Mouse (Mus musculus) gastrocnemius, adult 2 months (tissue): ENCODE results near the gene Retn. TPM values are rescaled to one million over a fixed set of nuclear protein-coding genes. Genes with fewer than 3 reads are reported as not detected.

Experiments
- DNase-seq: peaks from one replicate; pipeline ENCODE4 v3.0.0; 2022
- H3K27ac ChIP-seq: fragments of 200-600 bp; 2 replicates; pipeline ENCODE4 v1.8.1; 2022; ENCODE audit warnings: mild to moderate bottlenecking
- H3K4me3 ChIP-seq: fragments of 200-600 bp; 2 replicates; pipeline ENCODE4 v1.8.1; 2022; ENCODE audit warnings: mild to moderate bottlenecking, moderate library complexity
- CTCF ChIP-seq: fragments of 200-600 bp; IDR thresholded peaks from 2 replicates; pipeline ENCODE4 v1.8.1; 2022; ENCODE audit warnings: antibody characterized with exemption, mild to moderate bottlenecking, moderate library complexity
- intact Hi-C: fragments of 180-260 bp; cut with DNase I; formaldehyde crosslinking; loops from one replicate; pipeline ENCODE4 v1.15.1; 2025
- total RNA-seq, 2 experiments: library from RNA; stranded (reverse); gene quantifications; 2 replicates each; pipeline ENCODE4 v1.2.3; 2021

The Retn gene
- total RNA-seq, 2 experiments from 2014 or later, result 0.87 to 3.0 TPM

DNA sequence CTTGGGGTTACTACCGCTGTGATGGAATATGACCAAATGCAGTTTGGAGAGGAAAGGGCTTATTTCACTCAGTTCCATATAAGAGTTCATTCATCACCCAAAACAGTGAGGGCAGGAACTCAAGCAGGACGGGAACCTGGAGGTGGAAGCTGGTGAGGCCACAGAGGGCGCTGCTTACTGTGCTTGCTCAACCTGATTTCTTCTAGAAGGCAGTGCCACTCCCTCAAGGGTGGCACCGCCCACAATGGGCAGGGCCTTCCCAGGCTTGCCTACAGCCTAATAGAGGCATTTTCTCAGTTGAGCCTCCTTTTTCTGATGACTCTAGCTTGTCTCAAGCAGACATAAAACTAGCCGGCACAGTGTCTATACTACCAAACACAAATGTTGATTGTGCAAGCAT is 9.8 kb upstream of the Retn start:
- intact Hi-C loops, result no loop called here
- peak; percentile 43 for DNase-seq

DNA sequence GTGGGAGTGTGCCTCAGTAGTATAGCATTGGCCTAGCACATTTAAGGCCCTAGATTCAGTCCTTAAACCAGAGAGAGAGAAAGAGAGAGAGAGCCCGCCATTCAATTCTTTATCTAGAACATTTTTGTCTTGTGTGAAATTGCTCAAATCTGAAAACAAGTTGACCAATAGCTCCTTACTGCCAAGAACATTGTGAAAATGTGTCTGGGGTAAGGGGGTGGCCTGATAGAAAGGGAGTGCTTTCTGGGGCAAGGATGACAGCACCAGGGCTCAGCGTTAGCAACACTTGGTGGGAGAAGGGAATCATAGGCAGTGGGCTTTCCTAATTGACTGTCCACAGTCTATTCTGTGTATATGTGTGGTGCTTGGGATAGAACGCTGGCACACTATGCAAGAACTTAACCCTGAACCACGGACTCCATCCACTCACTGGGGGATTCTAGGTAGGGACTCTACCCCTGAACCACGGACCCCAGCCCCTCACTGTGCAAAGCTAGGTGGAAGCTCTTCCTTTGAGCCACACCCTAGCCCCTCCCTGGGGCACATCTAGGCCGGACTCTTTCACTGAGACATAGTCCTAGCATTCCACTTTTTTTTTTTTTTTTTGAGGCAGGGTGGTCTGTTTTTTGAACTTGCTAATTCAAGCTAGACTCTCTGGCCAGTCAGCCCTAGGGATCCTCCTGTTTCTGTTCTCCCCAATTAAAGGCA is 8.6 kb upstream of the Retn start:
- Histone ChIP-seq H3K4me3 (no peak overlapping the region), H3K27ac (no peak overlapping the region)
- no peak for DNase-seq
- no peak for TF ChIP-seq CTCF
- intact Hi-C loops, result no loop called here

More for the DNA sequence above, 9.8 kb upstream of the Retn start:
- Histone ChIP-seq H3K27ac (no peak overlapping the region), H3K4me3 (no peak overlapping the region)
- no peak for TF ChIP-seq CTCF

DNA sequence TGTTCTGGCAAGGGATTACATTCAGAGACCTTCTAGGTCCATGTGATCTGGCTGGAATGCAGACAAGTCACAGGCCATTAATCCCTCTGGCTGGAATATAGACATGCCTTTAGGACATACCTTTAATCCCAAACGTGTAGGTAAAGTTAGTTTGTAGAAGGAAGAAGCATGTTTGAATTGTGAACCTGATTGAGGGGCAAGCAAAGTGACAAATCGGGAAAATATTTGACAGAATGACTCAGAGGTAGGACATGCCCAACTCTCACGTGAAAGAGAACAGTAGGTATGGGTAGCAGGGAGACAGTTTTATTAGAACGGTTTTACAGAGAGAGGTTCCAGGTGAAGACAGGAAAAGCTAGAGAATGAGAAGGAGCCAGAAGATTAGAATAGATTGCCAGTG is 8.0 kb upstream of the Retn start:
- Histone ChIP-seq H3K27ac (no peak overlapping the region), H3K4me3 (no peak overlapping the region)
- TF ChIP-seq CTCF, result no peak
- intact Hi-C loops, result no loop called here
- no peak for DNase-seq

DNA sequence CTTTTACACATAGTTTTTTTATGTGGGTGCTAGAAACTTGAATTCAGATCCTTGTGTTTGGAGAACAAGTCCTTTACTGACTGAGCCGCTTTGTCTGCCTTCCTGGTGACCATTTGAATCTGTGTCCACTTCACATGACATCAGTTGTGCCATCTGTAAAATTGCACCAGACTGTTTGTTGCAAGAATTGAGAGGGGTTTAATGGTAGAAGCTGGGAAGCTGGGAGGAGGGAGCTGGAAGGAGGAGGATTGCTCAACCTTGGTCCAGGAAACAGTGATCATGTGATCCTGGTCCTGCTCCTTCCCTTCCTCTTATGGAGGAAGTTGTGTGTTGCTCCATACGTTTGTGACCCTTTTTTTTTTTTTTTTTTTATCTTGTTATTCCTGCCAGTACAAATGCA is 7.3 kb upstream of the Retn start:
- intact Hi-C loops, result no loop called here
- no peak for DNase-seq
- Histone ChIP-seq H3K27ac (no peak overlapping the region), H3K4me3 (no peak overlapping the region)
- TF ChIP-seq CTCF, result no peak

DNA sequence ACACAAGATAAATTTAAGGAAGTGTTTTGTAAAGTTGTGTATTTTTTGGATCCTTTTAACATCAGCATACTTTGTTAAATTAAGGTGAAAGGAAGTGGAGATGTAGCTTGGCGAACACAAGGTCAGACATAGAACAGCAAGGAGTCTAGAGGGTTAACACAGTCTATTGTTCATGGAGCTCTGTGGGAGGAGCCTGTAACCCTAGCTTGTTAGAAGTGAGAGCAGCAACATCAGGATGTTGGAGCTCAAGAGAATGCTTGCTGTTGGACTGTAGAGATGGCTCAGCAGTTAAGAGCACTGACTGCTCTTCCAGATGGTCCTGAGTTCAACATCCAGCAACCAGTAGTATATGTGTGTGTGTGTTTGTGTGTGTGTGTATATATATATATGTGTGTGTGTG is 6.6 kb upstream of the Retn start:
- TF ChIP-seq CTCF, result no peak
- intact Hi-C loops, result no loop called here

DNA sequence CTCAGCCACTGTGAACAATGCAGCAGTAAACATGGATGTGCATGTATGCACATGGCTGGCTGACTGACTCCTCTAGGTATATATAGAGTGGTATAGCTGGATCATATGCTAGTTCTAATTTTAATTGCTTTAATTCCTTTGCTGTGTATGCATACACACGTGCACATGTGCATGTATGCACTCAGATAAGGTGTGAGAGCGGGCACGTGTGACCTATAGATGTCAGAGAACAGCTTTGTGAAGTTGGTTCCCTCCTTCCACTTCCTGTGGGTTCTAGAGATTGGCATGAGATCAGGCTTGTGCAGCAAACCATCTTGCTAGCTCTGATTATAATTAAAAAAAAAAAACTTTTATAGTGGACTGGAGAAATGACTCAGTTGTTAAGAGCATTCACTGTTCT is 2.7 kb upstream of the Retn start:
- no peak for DNase-seq
- no peak overlapping the region for H3K4me3 ChIP-seq
- intact Hi-C loops, result no loop called here
- no peak overlapping the region for H3K27ac ChIP-seq
- TF ChIP-seq CTCF, result no peak

More for the DNA sequence above, 6.6 kb upstream of the Retn start:
- Histone ChIP-seq H3K27ac (no peak overlapping the region), H3K4me3 (no peak overlapping the region)
- no peak for DNase-seq

DNA sequence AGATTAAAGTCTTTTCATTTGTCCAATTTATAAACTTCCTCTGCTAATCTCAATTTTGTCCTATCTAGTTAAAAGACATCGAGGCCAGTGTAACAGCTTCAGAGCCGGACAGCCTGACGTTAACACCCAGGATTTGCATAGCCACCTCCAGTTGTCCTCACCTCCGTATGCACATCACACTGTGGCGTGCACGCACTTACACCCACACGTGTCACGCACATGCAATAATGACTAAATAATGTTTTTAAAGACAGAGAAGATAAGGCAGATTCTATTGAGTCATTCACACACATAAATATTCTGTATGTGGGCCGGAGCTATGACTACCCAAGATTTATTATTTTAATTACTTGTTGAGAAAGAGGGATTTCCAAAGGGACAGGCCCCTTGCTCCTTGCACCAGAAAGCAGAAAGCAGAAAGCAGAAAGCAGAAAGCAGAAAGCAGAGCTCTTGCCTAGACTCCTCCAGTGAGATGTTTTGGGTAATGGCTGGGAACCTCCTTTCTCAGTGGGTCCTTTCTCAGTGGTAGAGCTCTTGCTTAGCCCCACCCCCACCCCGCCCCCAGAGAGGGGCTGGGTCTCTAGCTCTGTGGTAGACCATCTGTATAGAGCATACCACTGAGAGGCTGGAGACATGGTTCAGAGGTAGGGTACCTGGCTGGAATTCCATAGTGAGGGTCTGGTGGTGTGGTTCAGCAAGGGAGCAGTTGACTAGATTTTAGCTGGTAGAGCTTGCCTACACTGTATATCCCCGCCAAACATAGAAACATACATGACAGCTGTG is 653 bp upstream of the Retn start:
- Histone ChIP-seq H3K27ac (no peak overlapping the region), H3K4me3 (no peak overlapping the region)
- no peak for DNase-seq
- no peak for TF ChIP-seq CTCF
- intact Hi-C loops, result no loop called here

DNA sequence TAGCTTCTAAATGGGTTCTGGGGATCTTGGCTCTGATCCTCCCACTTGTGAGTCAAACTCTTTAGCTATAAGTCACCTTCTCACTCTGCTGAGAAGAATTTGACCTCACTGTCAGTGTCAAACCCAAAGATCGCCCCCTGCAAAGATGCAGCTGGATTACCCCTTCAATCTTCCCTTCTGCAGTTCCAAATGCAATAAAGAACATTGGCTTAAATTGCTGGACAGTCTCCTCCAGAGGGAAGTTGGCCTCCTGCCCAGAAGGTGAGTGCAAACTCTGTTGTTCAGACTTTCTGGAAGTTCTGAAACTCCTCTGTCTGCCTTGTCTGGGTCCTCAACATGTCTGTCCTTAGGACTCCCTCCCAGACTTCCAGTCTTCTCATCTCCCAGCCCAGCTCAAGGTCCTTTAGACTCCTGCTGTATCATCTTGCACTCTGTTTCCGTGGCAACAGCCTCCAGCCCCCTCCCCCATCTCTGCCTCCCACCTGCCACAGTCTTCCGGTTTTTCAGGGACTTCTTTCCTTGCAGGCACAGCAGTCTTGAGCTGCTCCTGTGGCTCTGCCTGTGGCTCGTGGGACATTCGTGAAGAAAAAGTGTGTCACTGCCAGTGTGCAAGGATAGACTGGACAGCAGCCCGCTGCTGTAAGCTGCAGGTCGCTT is 1.3 kb downstream of the Retn start:
- TF ChIP-seq CTCF, result no peak
- DNase-seq, result no peak
- no peak overlapping the region for H3K4me3 ChIP-seq
- H3K27ac ChIP-seq, result no peak overlapping the region
- intact Hi-C loops, result no loop called here

DNA sequence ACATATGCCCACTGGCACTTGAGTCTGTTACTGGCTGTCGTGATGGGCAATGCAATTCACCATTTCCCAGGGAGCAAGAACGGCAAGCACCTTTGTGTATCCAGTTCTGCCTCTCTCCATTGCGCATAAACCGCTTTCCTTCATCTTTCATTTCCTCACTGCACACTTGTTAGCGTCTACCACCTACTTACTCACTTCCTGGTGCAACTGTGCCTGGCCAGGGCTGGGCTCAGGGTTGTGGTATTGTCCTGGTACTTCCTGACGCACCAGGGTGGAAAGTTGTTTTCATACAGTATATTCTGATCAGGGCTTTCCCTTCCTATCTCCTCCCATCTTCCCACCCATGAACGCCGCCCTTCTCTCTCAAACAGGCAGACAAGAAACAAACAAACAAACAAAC is 5.3 kb downstream of the Retn start:
- intact Hi-C loops, result no loop called here
- no peak overlapping the region for H3K4me3 ChIP-seq
- no peak for DNase-seq
- H3K27ac ChIP-seq, result no peak overlapping the region
- TF ChIP-seq CTCF, result no peak

DNA sequence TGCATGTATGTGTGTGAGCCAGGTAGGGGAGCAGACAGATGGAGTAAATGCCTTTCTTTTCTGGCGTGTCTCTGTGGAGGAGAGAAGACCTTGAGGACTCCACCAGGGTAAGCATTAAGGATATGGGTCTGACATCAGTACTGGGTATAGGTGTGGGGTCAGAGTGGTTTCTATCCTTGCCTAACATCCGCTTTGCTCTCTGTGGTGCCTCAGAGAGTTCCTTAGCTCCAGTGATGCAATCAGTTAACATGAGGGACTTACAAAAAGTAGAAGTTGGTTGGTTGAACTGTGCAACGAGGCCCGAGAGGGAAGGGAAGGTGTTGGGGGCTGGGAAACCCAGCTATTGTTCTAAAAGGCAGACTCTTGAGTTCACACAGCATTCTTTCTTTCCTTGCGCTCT is 8.8 kb downstream of the Retn start:
- no peak for TF ChIP-seq CTCF
- DNase-seq, result no peak
- intact Hi-C loops, result no loop called here

DNA sequence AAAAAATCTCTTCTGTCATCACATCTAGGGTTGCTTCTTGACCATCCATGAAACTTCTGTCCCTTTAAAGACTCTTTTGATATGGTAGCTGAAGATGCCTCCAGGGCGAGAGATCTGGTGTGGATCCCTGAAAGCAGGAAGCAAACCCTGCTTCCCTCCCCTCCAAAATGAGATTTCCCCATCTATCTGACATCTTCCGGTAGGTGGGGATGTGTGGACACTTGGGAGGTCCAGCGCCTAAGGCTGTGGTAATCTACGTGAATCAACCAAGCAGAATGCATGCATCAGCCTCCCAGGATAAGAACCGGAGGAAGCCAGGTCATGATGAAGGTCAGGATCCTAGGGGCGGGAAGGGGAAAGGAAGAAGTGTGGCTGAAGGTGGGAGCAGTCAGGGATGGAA is 9.9 kb downstream of the Retn start, which contains the start of gene Mcemp1:
TSS of gene Mcemp1 (plus strand) at position 248 of the 400 bp plus-strand sequence.
- H3K27ac ChIP-seq, result no peak within 1 kb of the TSS
- TF ChIP-seq CTCF, result no peak
- DNase-seq, result no peak
- intact Hi-C loops, result no loop called here
- no peak within 1 kb of the TSS for H3K4me3 ChIP-seq

More for the DNA sequence above, 8.8 kb downstream of the Retn start:
- Histone ChIP-seq H3K4me3 (no peak overlapping the region), H3K27ac (no peak overlapping the region)

DNA sequence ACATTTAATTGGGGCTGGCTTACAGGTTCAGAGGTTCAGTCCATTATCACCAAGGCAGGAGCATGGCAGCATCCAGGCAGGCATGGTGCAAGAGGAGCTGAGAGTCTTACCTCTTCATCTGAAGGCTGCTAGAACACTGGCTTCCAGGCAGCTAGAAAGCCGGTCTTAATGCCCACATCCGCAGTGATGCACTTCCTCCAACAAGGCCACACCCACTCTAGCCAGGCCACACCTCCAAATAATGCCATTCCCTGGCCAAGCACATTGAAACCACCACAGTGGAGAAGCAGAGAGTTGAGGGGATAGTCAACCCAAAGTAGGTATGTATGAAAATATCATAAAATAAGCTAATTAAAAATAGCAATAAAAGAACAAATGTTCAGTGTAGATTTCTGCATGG is 14.8 kb downstream of the Retn start:
- no peak overlapping the region for H3K27ac ChIP-seq
- intact Hi-C loops, result loop anchor here (10.0 kb wide), 1 partner anchor 316 kb away; the partner anchor contains the start of gene A430078G23Rik
- no peak for TF ChIP-seq CTCF
- no peak overlapping the region for H3K4me3 ChIP-seq
- no peak for DNase-seq

DNA sequence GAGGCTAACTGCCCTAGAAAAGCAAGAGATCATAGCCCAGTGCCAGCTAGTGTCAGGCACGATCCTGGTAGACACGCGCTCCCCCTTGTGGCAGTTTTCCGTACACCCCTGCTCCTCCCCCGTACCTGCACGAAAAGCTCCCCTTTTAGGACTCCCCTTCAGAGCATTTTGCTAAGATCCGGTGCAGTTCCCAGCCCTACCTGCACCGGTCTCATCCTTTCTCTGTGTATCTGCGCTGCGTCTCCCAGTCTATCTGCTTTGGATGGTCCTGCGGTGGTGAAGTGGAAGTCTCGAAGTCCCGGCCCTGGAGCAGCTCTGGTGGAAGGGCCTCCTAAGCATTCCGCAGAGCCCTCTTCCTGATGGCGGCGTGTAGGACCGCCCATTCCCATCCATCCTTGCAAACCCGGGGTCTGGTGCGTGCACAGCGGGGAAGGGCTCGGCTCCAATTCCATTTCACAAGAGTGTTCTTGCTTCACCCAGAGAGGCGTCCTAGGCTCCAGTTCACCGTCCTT is 16.5 kb downstream of the Retn start, which contains the start of gene Fcor:
TSS of gene Fcor (minus strand) at position 383 of the 512 bp plus-strand sequence.
- peak; percentile 91 for TF ChIP-seq CTCF
- Histone ChIP-seq H3K27ac (peak within 1 kb of the TSS; percentile 46), H3K4me3 (peak within 1 kb of the TSS; percentile 78)
- intact Hi-C loops, result loop anchor here (1.0 to 10.0 kb wide), 2 partner anchors 113 to 317 kb away; partner anchors contain the start of gene A430078G23Rik
- peak; percentile 85 for DNase-seq
